Mouse (Mus musculus): ENCODE results near the gene Spred3. TPM values are rescaled to one million over a fixed set of nuclear protein-coding genes. Genes with fewer than 3 reads are reported as not detected.

Gene Spred3
- total and polyA plus RNA-seq, 3 experiments = 0.21 to 1.3 (median 0.44) TPM

DNA sequence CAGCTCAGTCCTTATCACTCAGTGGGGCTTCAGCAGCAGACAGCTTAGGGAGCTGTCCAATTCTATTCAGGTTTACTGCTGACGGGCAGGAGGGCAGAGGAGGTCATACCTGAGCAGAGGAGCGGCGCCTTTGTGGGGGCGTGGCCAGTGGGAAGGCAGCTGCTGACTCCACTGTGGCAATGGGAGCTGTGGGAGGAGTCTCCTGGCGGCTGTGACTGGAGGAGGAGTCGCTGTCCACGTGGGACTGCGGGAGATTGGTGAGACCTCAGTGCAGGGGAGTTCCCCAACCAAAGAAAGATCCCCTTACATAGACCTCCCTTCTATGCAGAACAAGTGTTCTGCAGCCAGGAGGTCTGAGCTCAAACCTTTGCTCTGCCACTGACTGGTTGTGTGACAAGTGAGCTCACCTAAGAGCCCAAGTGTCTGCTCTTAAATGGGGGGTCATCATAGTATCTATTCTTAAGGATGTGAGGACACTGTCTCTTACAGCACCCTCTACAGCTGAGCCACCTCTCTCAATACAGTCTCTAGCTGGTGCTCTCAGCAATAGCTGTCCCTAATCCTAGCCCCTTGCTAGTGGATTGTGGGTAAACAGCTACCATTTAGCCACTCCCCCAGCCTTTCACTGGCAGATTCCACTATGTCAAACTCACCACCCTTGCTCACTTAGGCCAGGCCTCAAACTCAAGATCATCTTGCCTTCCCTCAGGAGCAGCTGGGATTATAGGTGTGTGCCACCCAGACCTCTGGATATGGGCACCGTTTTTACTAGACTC lies 7.3 kb downstream of the Spred3 start:
- peak; percentile 74 for DNase-seq (ENCODE audit: low spot score)
- Histone ChIP-seq H3K9me3 (replicated peaks) (no peaks in the 10 kb centered on the region), H3K4me3 (ENCODE audit: low read depth, low read length) (peak overlapping the region; percentile 58; the same call in 1 of the 2 replicates), H3K36me3 (replicated peaks) (no peaks in the 10 kb centered on the region), H3K4me1 (ENCODE audit: insufficient read depth, low read depth, low read length) (peaks cover 27% of the 10 kb centered on the region), H3K27me3 (ENCODE audit: insufficient read depth, low read length) (peaks cover 55% of the 10 kb centered on the region)
- ATAC-seq (ENCODE audit: extremely low read depth, insufficient number of reproducible peaks, low FRiP score, poor library complexity, severe bottlenecking) = peak; percentile 60
- no peak for TF ChIP-seq CTCF (IDR thresholded peaks at IDR 0.05; ENCODE audit: low read depth, low read length)
- TF ChIP-seq GATA1 (IDR thresholded peaks at IDR 0.05; ENCODE audit: borderline replicate concordance, low read length) = no peak
- no peak for TF ChIP-seq GATA2 (IDR thresholded peaks at IDR 0.05; ENCODE audit: borderline replicate concordance, low read depth, low read length)
- no peak for TF ChIP-seq TAL1 (conservative IDR thresholded peaks at IDR 0.05; ENCODE audit: low read depth, low read length)
- no peak for TF ChIP-seq POLR2AphosphoS5 (IDR thresholded peaks at IDR 0.05; ENCODE audit: insufficient replicate concordance, low read depth, low read length)

- ATAC-seq (ENCODE audit: extremely low read depth, insufficient number of reproducible peaks, low FRiP score, poor library complexity, severe bottlenecking) (no peak), DNase-seq (ENCODE audit: low spot score) (no peak)
- TF ChIP-seq TAL1 (conservative IDR thresholded peaks at IDR 0.05; ENCODE audit: low read depth, low read length) (no peak), GATA1 (IDR thresholded peaks at IDR 0.05; ENCODE audit: borderline replicate concordance, low read length) (no peak)
- peaks cover 27% of the 10 kb centered on the region for H3K4me1 ChIP-seq (ENCODE audit: insufficient read depth, low read depth, low read length)
- no peaks in the 10 kb centered on the region for H3K9me3 ChIP-seq (replicated peaks)
- H3K4me3 ChIP-seq (ENCODE audit: low read depth, low read length) = no peak overlapping the region
- H3K27me3 ChIP-seq (ENCODE audit: insufficient read depth, low read length) = peaks cover 49% of the 10 kb centered on the region
- no peaks in the 10 kb centered on the region for H3K36me3 ChIP-seq (replicated peaks)
Measured at GRCm38 (mm10) chr7:29162294-29162693, 7.9 kb downstream of the Spred3 start.

DNA sequence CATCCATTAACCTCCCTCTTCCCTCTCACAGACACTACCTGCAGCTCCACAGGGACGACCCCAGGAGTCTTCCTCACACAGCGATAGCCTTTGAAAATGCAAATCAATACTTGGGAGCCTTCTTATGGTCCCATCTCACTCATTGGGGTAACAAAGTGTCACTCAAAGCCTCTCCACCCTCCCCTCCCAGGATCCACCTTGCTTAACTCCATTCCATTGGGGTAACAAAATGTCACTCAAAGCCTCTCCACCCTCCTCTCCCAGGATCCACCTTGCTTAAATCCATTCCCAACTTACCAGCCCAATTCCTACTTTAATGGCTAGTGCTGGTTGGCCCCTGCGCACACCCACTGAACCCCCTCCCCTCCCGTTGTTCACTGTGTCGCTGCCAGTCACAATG lies 11.9 kb downstream of the Spred3 start:
- peaks cover 6% of the 10 kb centered on the region for H3K9me3 ChIP-seq (replicated peaks)
- no peak for TF ChIP-seq GATA1 (IDR thresholded peaks at IDR 0.05; ENCODE audit: borderline replicate concordance, low read length)
- no peak for TF ChIP-seq CTCF (IDR thresholded peaks at IDR 0.05; ENCODE audit: low read depth, low read length)
- no peak for TF ChIP-seq POLR2AphosphoS5 (IDR thresholded peaks at IDR 0.05; ENCODE audit: insufficient replicate concordance, low read depth, low read length)
- no peak for TF ChIP-seq GATA2 (IDR thresholded peaks at IDR 0.05; ENCODE audit: borderline replicate concordance, low read depth, low read length)
- TF ChIP-seq TAL1 (conservative IDR thresholded peaks at IDR 0.05; ENCODE audit: low read depth, low read length) = no peak
- ATAC-seq (ENCODE audit: extremely low read depth, insufficient number of reproducible peaks, low FRiP score, poor library complexity, severe bottlenecking) (no peak), DNase-seq (ENCODE audit: low spot score) (no peak)
- peaks cover 19% of the 10 kb centered on the region for H3K36me3 ChIP-seq (replicated peaks)
- H3K4me3 ChIP-seq (ENCODE audit: low read depth, low read length) = no peak overlapping the region
- peaks cover 34% of the 10 kb centered on the region for H3K4me1 ChIP-seq (ENCODE audit: insufficient read depth, low read depth, low read length)
- H3K27me3 ChIP-seq (ENCODE audit: insufficient read depth, low read length) = peaks cover 39% of the 10 kb centered on the region

DNA sequence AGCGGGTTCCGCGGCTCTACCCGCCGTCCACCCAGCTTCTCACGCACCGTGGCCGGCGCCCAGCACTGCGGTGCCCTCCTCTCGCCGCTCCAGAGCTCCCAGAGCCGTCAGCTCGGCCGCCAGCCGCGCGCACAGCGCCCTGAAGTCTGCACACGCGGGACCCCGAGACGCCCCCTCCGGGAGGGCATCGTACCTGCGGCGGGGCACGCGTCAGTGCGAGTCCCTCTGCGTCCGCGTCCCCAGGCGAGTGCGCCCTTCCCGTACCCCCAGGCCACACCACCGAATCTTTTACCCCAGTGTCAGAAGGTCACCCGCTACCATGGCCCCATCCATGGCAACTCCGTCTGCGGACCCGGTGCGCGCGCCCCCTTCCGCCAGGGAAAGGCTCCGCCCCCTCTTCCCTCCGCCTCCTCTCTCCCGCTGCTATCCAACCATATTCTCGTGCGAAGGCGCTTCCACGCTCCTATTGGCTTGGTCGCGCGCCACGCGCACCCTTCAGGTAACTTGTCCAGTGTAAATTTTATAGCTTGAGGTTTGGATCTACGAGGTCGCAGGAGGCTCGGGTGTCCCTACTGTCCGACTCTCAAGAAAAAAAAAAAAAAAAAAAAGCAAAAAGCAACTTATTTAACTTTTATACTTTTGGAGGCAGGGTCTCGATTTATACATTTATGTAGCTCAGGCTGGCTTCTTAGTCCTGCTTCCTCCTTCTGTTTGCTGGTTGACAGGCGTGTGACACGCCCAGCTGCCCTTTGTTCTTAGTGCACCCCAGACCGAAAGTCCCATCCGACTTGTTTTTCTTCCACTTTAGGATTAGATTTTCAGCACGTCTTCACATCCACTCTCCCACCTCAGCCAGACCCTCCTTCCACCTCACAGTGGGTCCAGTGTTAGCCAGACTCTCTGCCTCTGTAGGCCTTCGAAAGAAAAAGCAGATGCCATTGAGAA lies 14.1 kb downstream of the Spred3 start, which contains the start of gene Fam98c:
TSS of gene Fam98c (minus strand) at position 397 of the 945 bp plus-strand sequence.
- peaks cover 29% of the 10 kb centered on the region for H3K27me3 ChIP-seq (ENCODE audit: insufficient read depth, low read length)
- H3K4me3 ChIP-seq (ENCODE audit: low read depth, low read length) = peak within 1 kb of the TSS; percentile 97
- DNase-seq (ENCODE audit: low spot score) (peak; percentile 91), ATAC-seq (ENCODE audit: extremely low read depth, insufficient number of reproducible peaks, low FRiP score, poor library complexity, severe bottlenecking) (peak; percentile 87)
- H3K4me1 ChIP-seq (ENCODE audit: insufficient read depth, low read depth, low read length) = peaks cover 25% of the 10 kb centered on the region
- H3K36me3 ChIP-seq (replicated peaks) = peaks cover 29% of the 10 kb centered on the region
- peaks cover 6% of the 10 kb centered on the region for H3K9me3 ChIP-seq (replicated peaks)
- TF ChIP-seq GATA1 (IDR thresholded peaks at IDR 0.05; ENCODE audit: borderline replicate concordance, low read length) (no peak), TAL1 (conservative IDR thresholded peaks at IDR 0.05; ENCODE audit: low read depth, low read length) (no peak)

- Histone ChIP-seq H3K27me3 (ENCODE audit: insufficient read depth, low read length) (peaks cover 28% of the 10 kb centered on the region), H3K9me3 (replicated peaks) (peaks cover 6% of the 10 kb centered on the region), H3K4me3 (ENCODE audit: low read depth, low read length) (peak overlapping the region; percentile 97), H3K36me3 (replicated peaks) (peaks cover 29% of the 10 kb centered on the region), H3K4me1 (ENCODE audit: insufficient read depth, low read depth, low read length) (peaks cover 25% of the 10 kb centered on the region)
- ATAC-seq (ENCODE audit: extremely low read depth, insufficient number of reproducible peaks, low FRiP score, poor library complexity, severe bottlenecking) (peak; percentile 36), DNase-seq (ENCODE audit: low spot score) (peak; percentile 97)
- no peak for TF ChIP-seq GATA2 (IDR thresholded peaks at IDR 0.05; ENCODE audit: borderline replicate concordance, low read depth, low read length)
- TF ChIP-seq POLR2AphosphoS5 (IDR thresholded peaks at IDR 0.05; ENCODE audit: insufficient replicate concordance, low read depth, low read length) = no peak
Measured at GRCm38 (mm10) chr7:29155196-29155837, 14.9 kb downstream of the Spred3 start.

Data from G1E (cell line).